Mouse (Mus musculus): ENCODE results near the gene Gm20538.

DNA sequence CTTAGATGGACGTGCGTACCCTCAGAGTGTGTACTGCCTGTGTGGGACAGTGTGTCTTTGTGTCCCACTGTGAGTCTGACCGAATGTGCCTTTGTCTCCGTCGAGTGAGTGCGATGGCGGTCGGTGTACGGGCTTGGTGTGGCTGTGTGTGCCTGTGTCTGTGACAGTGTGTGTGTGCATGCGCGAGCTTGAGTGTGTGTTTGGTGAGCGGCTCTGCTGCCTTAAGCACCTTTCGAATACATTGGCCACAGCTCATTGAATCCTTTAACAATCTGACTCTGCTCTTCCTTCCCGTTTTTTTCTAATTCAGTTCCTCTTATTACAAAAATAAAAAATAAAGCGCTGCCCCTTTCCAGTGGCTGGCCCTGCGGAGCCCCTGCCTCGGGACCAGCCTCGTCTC lies 38.4 kb upstream of the Gm20538 start:
- TF ChIP-seq FLI1 (IDR thresholded peaks at IDR 0.05; ENCODE audit: low read length), result no peak
- no peak for TF ChIP-seq GATA1 (IDR thresholded peaks at IDR 0.05; ENCODE audit: borderline replicate concordance, low read length)

Data from megakaryocyte, embryonic 14.5 days (primary cell).